Mouse (Mus musculus) gastrocnemius, adult 18-20 months (tissue): ENCODE measurements at regions not wholly inside any gene's neighbourhood (a gene's known extent, or its start where the extent isn't known, plus 50 kb on each side); places are given as distances from the start of the nearest gene placed in this dataset.

ENCODE experiments used
- DNase-seq: peaks from one replicate; pipeline ENCODE4 v3.0.0; 2021; ENCODE audit warnings: low spot score

- no peak for DNase-seq
These were observed 88.4 kb downstream of the AI593442 start for GRCm38 (mm10) chr9:52591188-52591587.

GRCm38 (mm10) chr9:52574066-52574465 is 105.5 kb downstream of the AI593442 start:
- no peak for DNase-seq

- no peak for DNase-seq
These were observed 127.9 kb downstream of the AI593442 start for GRCm38 (mm10) chr9:52551577-52552281.

- no peak for DNase-seq
These were observed 133.5 kb downstream of the AI593442 start for GRCm38 (mm10) chr9:52546071-52546470.

GRCm38 (mm10) chr9:52539086-52539485 is 140.5 kb downstream of the AI593442 start:
- no peak for DNase-seq

- no peak for DNase-seq
These were observed 150.1 kb downstream of the AI593442 start for GRCm38 (mm10) chr9:52529444-52529915.

- DNase-seq, result no peak
These were observed 179.1 kb downstream of the AI593442 start for GRCm38 (mm10) chr9:52500487-52500886.

- no peak for DNase-seq
These were observed 183.9 kb downstream of the AI593442 start for GRCm38 (mm10) chr9:52495483-52496270.

- DNase-seq, result no peak
These were observed 186.6 kb downstream of the AI593442 start for GRCm38 (mm10) chr9:52492947-52493505.

- DNase-seq, result no peak
These were observed 205.9 kb downstream of the AI593442 start for GRCm38 (mm10) chr9:52473555-52474196.

- no peak for DNase-seq
These were observed 206.7 kb downstream of the AI593442 start for GRCm38 (mm10) chr9:52472859-52473258.

GRCm38 (mm10) chr9:52458518-52458917 is 221.1 kb downstream of the AI593442 start:
- no peak for DNase-seq

- DNase-seq, result no peak
These were observed 225.1 kb downstream of the AI593442 start for GRCm38 (mm10) chr9:52454445-52454844.

- DNase-seq, result no peak
These were observed 227.8 kb downstream of the AI593442 start for GRCm38 (mm10) chr9:52451792-52452191.

GRCm38 (mm10) chr9:52448245-52448644 is 231.3 kb downstream of the AI593442 start:
- no peak for DNase-seq

- no peak for DNase-seq
These were observed 236.4 kb downstream of the AI593442 start for GRCm38 (mm10) chr9:52443228-52443627.

GRCm38 (mm10) chr9:52434215-52434614 is 245.4 kb downstream of the AI593442 start:
- DNase-seq, result no peak

- DNase-seq, result no peak
These were observed 254.2 kb downstream of the AI593442 start for GRCm38 (mm10) chr9:52425413-52425812.

GRCm38 (mm10) chr9:52422622-52423021 is 254.2 kb upstream of the Zc3h12c start:
- DNase-seq, result no peak

- DNase-seq, result no peak
These were observed 247.3 kb upstream of the Zc3h12c start for GRCm38 (mm10) chr9:52415706-52416105.

GRCm38 (mm10) chr9:52407841-52408240 is 239.5 kb upstream of the Zc3h12c start:
- DNase-seq, result no peak

GRCm38 (mm10) chr9:52402496-52402895 is 234.1 kb upstream of the Zc3h12c start:
- no peak for DNase-seq
